Mouse (Mus musculus) lung, postnatal 0 days (tissue): ENCODE data around the gene Plpp3. TPM values are rescaled to one million over a fixed set of nuclear protein-coding genes. Genes with fewer than 3 reads are reported as not detected.

ENCODE experiments used
- ATAC-seq: fragments of 200-750 bp; cut with Nextera tagmentation; 2 replicates; pipeline ENCODE4 v1.8.0; 2017; ENCODE audit warnings: moderate library complexity
- DNase-seq: peaks from one replicate; pipeline ENCODE4 v3.0.0-alpha.2; 2016; ENCODE audit warnings: low spot score
- H3K27ac ChIP-seq: fragments of 300-500 bp; sonication (generic); 2 replicates; pipeline ENCODE4 v1.5.1; 2014; ENCODE audit warnings: antibody characterized with exemption, mild to moderate bottlenecking, low read length, mixed read lengths
- H3K27me3 ChIP-seq: fragments of 300-500 bp; sonication (generic); replicated peaks from 2 replicates; pipeline ENCODE4 v1.6.1; 2014; ENCODE audit warnings: low read length, mixed read lengths; ENCODE audit not compliant: insufficient read depth
- H3K36me3 ChIP-seq: fragments of 300-500 bp; sonication (generic); 2 replicates; pipeline ENCODE4 v1.6.1; 2014; ENCODE audit warnings: low read length, mixed read lengths; ENCODE audit not compliant: insufficient read depth
- H3K4me1 ChIP-seq: fragments of 300-500 bp; sonication (generic); 2 replicates; pipeline ENCODE4 v1.6.1; 2014; ENCODE audit warnings: antibody characterized with exemption, low read depth, low read length, mixed read lengths; ENCODE audit not compliant: insufficient read depth
- H3K4me2 ChIP-seq: fragments of 300-500 bp; sonication (generic); replicated peaks from 2 replicates; pipeline ENCODE4 v1.6.1; 2014; ENCODE audit warnings: low read depth, mild to moderate bottlenecking, low read length, moderate library complexity, mixed read lengths
- H3K4me3 ChIP-seq: fragments of 300-500 bp; sonication (generic); 2 replicates; pipeline ENCODE4 v1.5.1; 2014; ENCODE audit warnings: low read depth, low read length
- H3K9ac ChIP-seq: fragments of 300-500 bp; sonication (generic); replicated peaks from 2 replicates; pipeline ENCODE4 v1.6.1; 2014; ENCODE audit warnings: low read depth, mild to moderate bottlenecking
- H3K9me3 ChIP-seq: fragments of 300-500 bp; sonication (generic); 2 replicates; pipeline ENCODE4 v1.6.1; 2016; ENCODE audit warnings: low read length, mixed read lengths
- CTCF ChIP-seq: IDR thresholded peaks from 2 replicates; pipeline ENCODE4 v1.5.1; 2016; ENCODE audit warnings: antibody characterized with exemption, mild to moderate bottlenecking
- EP300 ChIP-seq: IDR thresholded peaks from 2 replicates; pipeline ENCODE4 v1.6.1; 2016; ENCODE audit warnings: antibody characterized with exemption, mild to moderate bottlenecking, control low read depth
- WGBS: fragments of 180-500 bp; shearing (Covaris S2); extraction: QIAGEN DNeasy Blood & Tissue Kit; methylation state at CpG from one replicate; pipeline ENCODE4 v1.1.7; 2014; 5-methylcytosine and 5-hydroxymethylcytosine counted together
- polyA plus RNA-seq: library from polyadenylated mRNA; unstranded; fragments of >200 nt; fragmentation: Nextera tagmentation; extraction: Ambion mirVana; gene quantifications from 2 replicates; pipeline ENCODE4 v1.2.1, GENCODE M21; 2015

Gene Plpp3
- polyA plus RNA-seq, 1 experiment from 2014 or later, result 134 TPM

DNA sequence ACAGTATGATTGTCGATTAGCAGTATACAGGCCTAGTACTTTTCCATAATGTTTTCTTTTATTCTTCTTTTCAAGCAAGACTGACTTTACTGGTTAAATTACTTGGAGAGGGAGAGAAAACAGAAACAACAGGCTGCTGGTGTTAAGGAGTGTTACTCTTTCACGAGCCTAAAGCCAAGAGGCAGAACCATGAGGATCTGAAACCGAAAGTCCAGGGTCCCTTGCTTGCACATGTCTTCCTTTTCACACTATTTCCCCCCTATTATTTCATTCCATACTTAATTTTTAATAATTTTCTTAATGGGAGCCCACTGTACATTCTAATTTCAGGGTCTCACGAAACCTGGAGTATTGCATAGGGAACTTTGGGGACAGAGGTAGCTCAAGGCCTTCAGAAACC is 97.2 kb downstream of the Plpp3 start:
- ATAC-seq (no peak), DNase-seq (no peak)
- Histone ChIP-seq H3K36me3 (no peaks in the 10 kb centered on the region), H3K9ac (no peak overlapping the region), H3K4me2 (no peak overlapping the region), H3K4me3 (no peak overlapping the region), H3K4me1 (no peaks in the 10 kb centered on the region), H3K9me3 (no peaks in the 10 kb centered on the region), H3K27me3 (no peaks in the 10 kb centered on the region), H3K27ac (no peak overlapping the region)
- WGBS, result 80% methylated on average over 4 of the region's 4 CpGs
- TF ChIP-seq CTCF, result no peak
- no peak for TF ChIP-seq EP300

DNA sequence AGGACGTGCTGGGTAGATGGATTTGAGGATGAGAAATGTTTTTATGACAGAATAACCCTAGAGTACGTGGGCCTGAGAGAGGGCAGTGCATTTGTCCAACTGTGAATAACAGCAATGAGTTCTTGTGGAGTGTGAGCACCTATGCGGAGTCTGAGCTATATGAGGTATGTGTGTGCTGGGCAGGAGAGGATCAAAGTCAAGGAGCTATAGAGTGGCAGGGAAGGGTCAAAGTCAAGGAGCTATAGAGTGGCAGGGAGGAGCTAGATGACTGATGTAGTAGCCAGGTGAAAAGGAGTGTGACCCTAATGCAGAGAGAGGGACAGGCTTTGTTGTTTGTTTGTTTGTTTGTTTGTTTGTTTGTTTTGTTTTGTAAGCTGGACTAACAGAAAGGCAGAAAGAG is 98.0 kb downstream of the Plpp3 start:
- Histone ChIP-seq H3K4me1 (no peaks in the 10 kb centered on the region), H3K4me3 (no peak overlapping the region), H3K4me2 (no peak overlapping the region), H3K27ac (no peak overlapping the region), H3K36me3 (no peaks in the 10 kb centered on the region), H3K9me3 (no peaks in the 10 kb centered on the region), H3K9ac (no peak overlapping the region), H3K27me3 (no peaks in the 10 kb centered on the region)
- no peak for TF ChIP-seq CTCF
- no peak for TF ChIP-seq EP300
- ATAC-seq (peak; percentile 58), DNase-seq (no peak)
- WGBS, result 70% methylated on average over 3 of the region's 3 CpGs

DNA sequence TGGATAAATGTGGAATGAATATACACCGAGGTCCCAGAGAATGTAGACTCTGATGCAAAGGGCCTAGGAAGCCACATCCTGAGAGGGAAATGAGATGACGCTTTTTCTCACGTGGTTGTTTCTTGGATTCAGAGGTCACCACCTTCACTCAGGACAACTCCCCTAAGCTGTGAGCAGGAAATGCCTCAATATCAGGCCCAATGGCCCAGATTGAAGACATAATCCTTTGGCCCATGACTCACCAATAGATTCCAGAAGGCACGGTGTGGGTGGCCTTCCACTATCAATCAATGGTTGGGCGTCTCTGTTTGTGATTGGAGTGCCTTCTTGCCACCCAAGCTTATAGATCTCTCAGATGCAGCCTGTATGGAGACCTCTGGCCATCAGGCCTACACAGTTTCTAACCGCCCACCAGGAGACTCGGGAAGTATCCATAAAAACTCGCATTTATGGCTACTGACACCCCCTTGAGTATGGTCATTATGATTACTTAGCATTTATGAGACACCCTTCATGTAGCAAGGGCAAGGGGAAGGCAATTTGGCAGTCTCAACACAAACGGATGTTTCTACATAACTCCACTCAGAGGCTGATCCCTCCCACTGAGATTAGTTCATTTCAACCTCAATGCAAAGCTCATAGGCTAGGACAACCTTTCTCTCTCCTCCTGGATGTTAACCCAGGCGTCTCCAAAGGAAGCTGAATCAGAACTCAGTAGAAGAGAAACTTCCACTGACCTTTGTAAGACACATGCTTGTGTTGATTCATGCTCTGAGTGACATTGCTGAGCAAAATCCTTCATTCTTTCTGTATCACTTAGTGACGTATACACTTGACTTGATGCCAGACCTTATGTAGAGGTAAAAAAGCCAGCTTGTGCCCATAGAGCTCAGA is 100.8 kb downstream of the Plpp3 start:
- TF ChIP-seq EP300 (no peak), CTCF (no peak)
- WGBS, result 60% methylated on average over 11 of the region's 11 CpGs
- no peak overlapping the region for H3K4me2 ChIP-seq

DNA sequence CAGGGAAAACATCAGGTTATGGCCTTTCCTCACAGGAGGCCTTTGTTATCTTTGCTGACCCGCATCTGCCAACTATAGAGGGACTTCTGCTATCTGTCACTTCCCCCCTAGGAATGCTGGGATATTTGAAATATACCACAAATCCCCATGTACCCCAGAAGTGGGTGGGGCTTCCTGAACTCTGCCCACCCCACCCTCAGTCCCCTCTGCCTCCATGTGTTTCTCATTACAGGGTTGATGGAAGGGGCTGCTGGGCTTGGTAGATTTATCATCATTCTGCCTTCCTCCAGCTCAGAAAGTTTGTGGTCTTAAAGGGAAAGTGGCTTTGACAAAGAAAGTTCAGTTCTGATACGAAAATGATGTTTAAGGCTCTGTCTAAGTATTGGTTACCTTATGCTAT is 103.2 kb downstream of the Plpp3 start:
- Histone ChIP-seq H3K27me3 (no peaks in the 10 kb centered on the region), H3K27ac (no peak overlapping the region), H3K9ac (no peak overlapping the region), H3K4me1 (no peaks in the 10 kb centered on the region), H3K9me3 (no peaks in the 10 kb centered on the region), H3K36me3 (no peaks in the 10 kb centered on the region), H3K4me3 (no peak overlapping the region), H3K4me2 (no peak overlapping the region)
- DNase-seq (no peak), ATAC-seq (no peak)
- TF ChIP-seq EP300 (no peak), CTCF (no peak)
- 78% methylated on average over 2 of the region's 2 CpGs for WGBS

More for the DNA sequence above, 100.8 kb downstream of the Plpp3 start:
- no peak overlapping the region for H3K4me3 ChIP-seq
- peak; percentile 77 for DNase-seq
- no peak overlapping the region for H3K27ac ChIP-seq
- no peak overlapping the region for H3K9ac ChIP-seq
- peak; percentile 66 for ATAC-seq
- H3K9me3 ChIP-seq, result no peaks in the 10 kb centered on the region
- no peaks in the 10 kb centered on the region for H3K4me1 ChIP-seq
- H3K27me3 ChIP-seq, result no peaks in the 10 kb centered on the region
- H3K36me3 ChIP-seq, result no peaks in the 10 kb centered on the region

DNA sequence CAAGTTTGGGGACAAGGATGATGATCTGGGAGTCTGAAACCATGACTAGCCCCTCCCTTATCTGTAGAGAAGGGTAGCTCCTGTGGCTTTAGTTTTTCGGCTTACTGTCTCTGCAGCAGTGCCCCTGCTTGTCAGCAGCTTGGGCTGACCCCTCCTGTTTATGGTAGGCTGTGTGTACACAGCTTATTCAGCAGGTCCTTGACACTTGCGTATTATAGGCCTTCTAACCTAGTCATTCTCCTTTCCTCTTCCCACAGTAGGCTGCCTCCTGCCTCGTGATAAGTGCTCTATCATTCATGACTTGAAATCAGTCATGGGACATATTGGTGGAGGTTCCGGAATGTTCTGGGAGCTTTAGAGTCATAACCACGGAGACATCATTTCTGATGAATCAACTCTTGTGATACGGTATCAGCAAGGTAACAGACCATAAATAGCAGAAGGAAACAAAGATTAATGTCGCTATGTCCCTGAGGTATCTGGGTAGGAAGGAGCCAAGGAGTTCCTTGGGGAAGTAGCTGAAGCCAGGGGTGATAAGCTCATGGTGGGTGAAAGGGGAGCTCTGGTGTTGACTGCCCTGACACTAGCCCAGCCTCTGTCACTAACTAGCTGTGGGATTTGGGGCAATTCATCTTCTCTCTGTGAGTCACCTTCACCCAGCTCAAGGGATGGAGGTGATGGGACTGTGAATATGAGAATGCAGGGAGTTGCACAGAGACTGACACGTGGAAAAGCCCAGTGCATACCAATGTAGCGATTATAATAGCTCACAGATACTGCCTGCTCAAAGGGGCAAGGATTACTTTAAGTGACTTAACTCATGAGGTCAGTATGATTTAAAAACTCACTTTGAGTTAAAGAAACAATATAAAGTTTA is 104.0 kb downstream of the Plpp3 start:
- no peaks in the 10 kb centered on the region for H3K9me3 ChIP-seq
- ATAC-seq (no peak), DNase-seq (no peak)
- H3K4me2 ChIP-seq, result no peak overlapping the region
- 73% methylated on average over 9 of the region's 9 CpGs for WGBS
- H3K9ac ChIP-seq, result no peak overlapping the region
- H3K27me3 ChIP-seq, result no peaks in the 10 kb centered on the region
- H3K27ac ChIP-seq, result no peak overlapping the region
- TF ChIP-seq EP300 (no peak), CTCF (no peak)
- H3K4me3 ChIP-seq, result no peak overlapping the region
- H3K36me3 ChIP-seq, result no peaks in the 10 kb centered on the region
- H3K4me1 ChIP-seq, result no peaks in the 10 kb centered on the region

DNA sequence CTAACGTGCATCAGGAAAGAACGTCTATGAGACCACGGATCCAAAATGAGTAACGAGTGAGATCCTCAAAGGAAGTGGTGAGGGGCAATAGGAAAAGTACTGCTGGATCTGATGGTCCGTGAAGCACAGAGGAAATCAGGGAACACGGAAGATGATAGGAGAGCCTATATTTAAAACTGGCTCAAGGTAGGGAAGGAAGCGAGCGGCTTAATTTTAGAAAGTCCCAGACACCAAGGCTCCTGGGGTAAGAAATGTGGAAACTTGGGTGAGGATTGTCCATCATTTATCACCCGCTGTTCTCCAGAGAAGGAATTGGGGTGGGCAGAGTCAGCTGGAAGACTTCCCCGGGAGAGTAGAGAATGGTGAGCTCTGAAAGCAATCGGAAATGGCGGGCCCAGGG is 105.2 kb downstream of the Plpp3 start:
- H3K36me3 ChIP-seq, result no peaks in the 10 kb centered on the region
- ATAC-seq (no peak), DNase-seq (no peak)
- no peaks in the 10 kb centered on the region for H3K27me3 ChIP-seq
- no peaks in the 10 kb centered on the region for H3K9me3 ChIP-seq
- H3K27ac ChIP-seq, result no peak overlapping the region
- H3K4me1 ChIP-seq, result no peaks in the 10 kb centered on the region
- H3K4me3 ChIP-seq, result no peak overlapping the region
- no peak for TF ChIP-seq EP300
- no peak for TF ChIP-seq CTCF
- no peak overlapping the region for H3K9ac ChIP-seq
- H3K4me2 ChIP-seq, result no peak overlapping the region
- 72% methylated on average over 12 of the region's 12 CpGs for WGBS
